Mouse (Mus musculus) CH12.LX (cell line): ENCODE data around the gene Lsg1. TPM values are rescaled to one million over a fixed set of nuclear protein-coding genes. Genes with fewer than 3 reads are reported as not detected.

Source experiments
- DNase-seq: peaks from one replicate; pipeline ENCODE4 v3.0.0-alpha.2; 2013; ENCODE audit errors: extremely low read depth
- H3K27ac ChIP-seq: 2 replicates; pipeline ENCODE4 v1.5.1; 2012; ENCODE audit warnings: low read depth, mild to moderate bottlenecking, control low read depth, moderate library complexity; ENCODE audit not compliant: insufficient read depth
- H3K27me3 ChIP-seq: replicated peaks from 2 replicates; pipeline ENCODE3; 2012; ENCODE audit warnings: inconsistent platforms
- H3K36me3 ChIP-seq, 2 experiments: replicated peaks in 1 of 2; 2 replicates each; pipeline versions ENCODE3 to v1.6.1; 2012; ENCODE audit warnings: inconsistent platforms in 1 of 2, low read length in 1 of 2, mild to moderate bottlenecking in 1 of 2, mixed read lengths in 1 of 2, moderate library complexity in 1 of 2; ENCODE audit not compliant: control insufficient read depth in 1 of 2, insufficient read depth in 1 of 2
- H3K4me1 ChIP-seq, 2 experiments: 2 replicates each; pipeline ENCODE4 v1.6.1; 2012; ENCODE audit warnings: inconsistent platforms in 1 of 2, moderate library complexity in 1 of 2; ENCODE audit not compliant: insufficient read depth in 2 of 2, control insufficient read depth in 1 of 2
- H3K4me2 ChIP-seq: 2 replicates; pipeline ENCODE4 v1.6.1; 2012; ENCODE audit warnings: low read depth, mild to moderate bottlenecking, control low read depth; ENCODE audit not compliant: poor library complexity, insufficient read depth, severe bottlenecking
- H3K4me3 ChIP-seq, 3 experiments: fragments of 150-350 bp in 1 of 3; sonication (generic) in 1 of 3; replicated peaks in 1 of 3; 2 replicates each; pipeline versions ENCODE3 to v1.5.1; 2011 to 2012; ENCODE audit warnings: low read depth in 2 of 3, low read length in 2 of 3, mild to moderate bottlenecking in 2 of 3, moderate library complexity in 2 of 3, control low read depth in 1 of 3, improper control_type of control experiment in 1 of 3, inconsistent platforms in 1 of 3, mixed read lengths in 1 of 3; ENCODE audit not compliant: poor library complexity in 1 of 3
- H3K79me2 ChIP-seq: replicated peaks from 2 replicates; pipeline ENCODE4 v1.6.1; 2012; ENCODE audit warnings: mild to moderate bottlenecking, moderate library complexity; ENCODE audit not compliant: control insufficient read depth, poor library complexity, insufficient read depth, severe bottlenecking; ENCODE audit errors: extremely low read depth
- H3K9ac ChIP-seq: 2 replicates; pipeline ENCODE4 v1.6.1; 2012; ENCODE audit warnings: low read depth, mild to moderate bottlenecking, control low read depth, moderate library complexity; ENCODE audit not compliant: insufficient read depth
- H3K9me3 ChIP-seq: replicated peaks from 2 replicates; pipeline ENCODE3; 2012; ENCODE audit warnings: low read length, inconsistent platforms, mixed read lengths
- CTCF ChIP-seq, 2 experiments: IDR thresholded peaks in 1 of 2; conservative IDR thresholded peaks in 1 of 2; 2 replicates each; pipeline ENCODE4 v1.5.1; 2011 to 2012; ENCODE audit warnings: low read depth in 2 of 2, low read length in 2 of 2, improper control_type of control experiment in 1 of 2, inconsistent platforms in 1 of 2, mild to moderate bottlenecking in 1 of 2, moderate library complexity in 1 of 2
- E2F4 ChIP-seq: IDR thresholded peaks from 2 replicates; pipeline ENCODE4 v1.6.1; 2011; ENCODE audit warnings: low read depth, low read length, improper control_type of control experiment; ENCODE audit not compliant: insufficient replicate concordance
- ELF1 ChIP-seq: IDR thresholded peaks from 2 replicates; pipeline ENCODE4 v1.6.1; 2014; ENCODE audit warnings: low read depth, mild to moderate bottlenecking, inconsistent platforms, low read length, improper control_type of control experiment
- ETS1 ChIP-seq: conservative IDR thresholded peaks from 2 replicates; pipeline ENCODE4 v1.6.1; 2012; ENCODE audit warnings: low read depth, mild to moderate bottlenecking, inconsistent platforms, low read length, improper control_type of control experiment, moderate library complexity
- GABPA ChIP-seq: IDR thresholded peaks from 2 replicates; pipeline ENCODE4 v1.6.1; 2012; ENCODE audit warnings: low read depth, low read length, improper control_type of control experiment, inconsistent platforms; ENCODE audit not compliant: insufficient replicate concordance
- JUN ChIP-seq: IDR thresholded peaks from 2 replicates; pipeline ENCODE4 v1.6.1; 2011; ENCODE audit warnings: low read depth, mild to moderate bottlenecking, low read length, improper control_type of control experiment, moderate library complexity; ENCODE audit not compliant: insufficient read depth
- JUND ChIP-seq: conservative IDR thresholded peaks from 2 replicates; pipeline ENCODE4 v1.6.1; 2011; ENCODE audit warnings: low read depth, low read length, improper control_type of control experiment
- MAZ ChIP-seq: IDR thresholded peaks from 2 replicates; pipeline ENCODE4 v1.6.1; 2012; ENCODE audit warnings: low read depth, mild to moderate bottlenecking, inconsistent platforms, low read length, improper control_type of control experiment, moderate library complexity
- MEF2A ChIP-seq: IDR thresholded peaks from 2 replicates; pipeline ENCODE4 v1.6.1; 2014; ENCODE audit warnings: low read depth, mild to moderate bottlenecking, inconsistent platforms, low read length, improper control_type of control experiment, borderline replicate concordance
- MXI1 ChIP-seq: IDR thresholded peaks from 2 replicates; pipeline ENCODE4 v1.6.1; 2011; ENCODE audit warnings: mild to moderate bottlenecking, low read depth, low read length, improper control_type of control experiment
- MYC ChIP-seq: IDR thresholded peaks from 2 replicates; pipeline ENCODE4 v1.6.1; 2011; ENCODE audit warnings: low read depth, mild to moderate bottlenecking, improper control_type of control experiment, low read length
- NELFE ChIP-seq: IDR thresholded peaks from 2 replicates; pipeline ENCODE4 v1.6.1; 2011; ENCODE audit warnings: low read depth, low read length, improper control_type of control experiment
- PAX5 ChIP-seq: IDR thresholded peaks from 2 replicates; pipeline ENCODE4 v1.6.1; 2012; ENCODE audit warnings: low read length, inconsistent platforms, mixed read lengths
- POLR2A ChIP-seq: IDR thresholded peaks from 2 replicates; pipeline ENCODE4 v1.6.1; 2011; ENCODE audit warnings: low read depth, mild to moderate bottlenecking, improper control_type of control experiment, low read length
- POLR2AphosphoS2 ChIP-seq: IDR thresholded peaks from 2 replicates; pipeline ENCODE4 v1.6.1; 2011; ENCODE audit warnings: low read depth, low read length, improper control_type of control experiment
- RCOR1 ChIP-seq: conservative IDR thresholded peaks from 2 replicates; pipeline ENCODE4 v1.6.1; 2012; ENCODE audit warnings: low read depth, mild to moderate bottlenecking, inconsistent platforms, low read length, improper control_type of control experiment
- SMC3 ChIP-seq: IDR thresholded peaks from 2 replicates; pipeline ENCODE4 v1.6.1; 2011; ENCODE audit warnings: low read depth, low read length, improper control_type of control experiment
- TBP ChIP-seq: conservative IDR thresholded peaks from 2 replicates; pipeline ENCODE4 v1.6.1; 2011; ENCODE audit warnings: low read depth, low read length, improper control_type of control experiment
- TCF12 ChIP-seq: IDR thresholded peaks from 2 replicates; pipeline ENCODE4 v1.6.1; 2014; ENCODE audit warnings: low read depth, mild to moderate bottlenecking, inconsistent platforms, low read length, improper control_type of control experiment
- UBTF ChIP-seq: IDR thresholded peaks from 2 replicates; pipeline ENCODE4 v1.6.1; 2012; ENCODE audit warnings: low read depth, mild to moderate bottlenecking, inconsistent platforms, low read length, improper control_type of control experiment, moderate library complexity
- USF1 ChIP-seq: IDR thresholded peaks from 2 replicates; pipeline ENCODE4 v1.6.1; 2014; ENCODE audit warnings: low read depth, mild to moderate bottlenecking, inconsistent platforms, low read length, improper control_type of control experiment
- USF2 ChIP-seq: conservative IDR thresholded peaks from 2 replicates; pipeline ENCODE4 v1.6.1; 2011; ENCODE audit warnings: low read depth, low read length, improper control_type of control experiment
- ZC3H11A ChIP-seq: IDR thresholded peaks from 2 replicates; pipeline ENCODE4 v1.6.1; 2012; ENCODE audit warnings: low read depth, mild to moderate bottlenecking, inconsistent platforms, low read length, improper control_type of control experiment
- ZKSCAN1 ChIP-seq: IDR thresholded peaks from 2 replicates; pipeline ENCODE4 v1.6.1; 2012; ENCODE audit warnings: low read depth, inconsistent platforms, low read length, improper control_type of control experiment, borderline replicate concordance
- ZNF384 ChIP-seq: IDR thresholded peaks from 2 replicates; pipeline ENCODE4 v1.6.1; 2012; ENCODE audit warnings: low read depth, low read length, improper control_type of control experiment, inconsistent platforms
- dilution Hi-C: fragments of 300-500 bp; cut with MboI; formaldehyde crosslinking; loops from 2 replicates; pipeline ENCODE4 v1.14.3; 2020; ENCODE audit warnings: low sequenced_read_pairs; ENCODE audit not compliant: extremely low pct_unique_long_range_greater_than_20kb, extremely low pct_ligation_motif_present
- in situ Hi-C: fragments of 300-500 bp; cut with MboI; formaldehyde crosslinking; loops from 3 replicates; pipeline ENCODE4 v1.14.3; 2019; ENCODE audit warnings: low sequenced_read_pairs, low pct_ligation_motif_present, low pct_unique_long_range_greater_than_20kb, mixed read lengths
- polyA plus RNA-seq: library from polyadenylated mRNA; unstranded; fragments of >175 nt; gene quantifications from 2 replicates; pipeline ENCODE4 v1.2.1, GENCODE M21; 2012; ENCODE audit warnings: low read depth; ENCODE audit not compliant: insufficient read length
- total RNA-seq, 2 experiments: library from RNA; depleted of rRNA; stranded (reverse); fragments of 300-350 nt in 1 of 2; fragments of >200 nt in 1 of 2; gene quantifications; 2 replicates each; pipeline ENCODE4 v1.2.3; 2012 to 2014

Lsg1 gene
- total and polyA plus RNA-seq, 3 experiments = 58.4 to 189 (median 94.7) TPM

- in situ Hi-C loops (no loop called here), dilution Hi-C loops (no loop called here)
- H3K4me3 ChIP-seq = no peak overlapping the region
- H3K36me3 ChIP-seq = no peaks in the 10 kb centered on the region
- H3K4me1 ChIP-seq = peaks cover 8 to 23% of the 10 kb centered on the region in 2 experiments
- H3K79me2 ChIP-seq = no peaks in the 10 kb centered on the region
- no peak overlapping the region for H3K27ac ChIP-seq
- no peak for DNase-seq
- TF ChIP-seq USF2 = no peak
- no peak for TF ChIP-seq TCF12
- TF ChIP-seq TBP = no peak
- no peak for TF ChIP-seq POLR2AphosphoS2
- TF ChIP-seq ZKSCAN1 = no peak
- no peak overlapping the region for H3K9ac ChIP-seq
- no peaks in the 10 kb centered on the region for H3K9me3 ChIP-seq
- no peak overlapping the region for H3K4me2 ChIP-seq
- peaks cover 4% of the 10 kb centered on the region for H3K27me3 ChIP-seq
These were observed 53.8 kb downstream of the Lsg1 start for GRCm38 (mm10) chr16:30533592-30533991.

- no peak overlapping the region for H3K4me2 ChIP-seq
- dilution Hi-C loops (no loop called here), in situ Hi-C loops (no loop called here)
- peaks cover 8 to 23% of the 10 kb centered on the region in 2 experiments for H3K4me1 ChIP-seq
- H3K36me3 ChIP-seq = no peaks in the 10 kb centered on the region
- TF ChIP-seq USF1 (no peak), ELF1 (no peak)
- H3K79me2 ChIP-seq = no peaks in the 10 kb centered on the region
- no peak overlapping the region for H3K9ac ChIP-seq
- no peak overlapping the region for H3K4me3 ChIP-seq
- DNase-seq = no peak
- no peaks in the 10 kb centered on the region for H3K9me3 ChIP-seq
- H3K27ac ChIP-seq = no peak overlapping the region
- H3K27me3 ChIP-seq = peaks cover 4% of the 10 kb centered on the region
These were observed 54.5 kb downstream of the Lsg1 start for GRCm38 (mm10) chr16:30532929-30533328.

- in situ Hi-C loops (no loop called here), dilution Hi-C loops (no loop called here)
- H3K9ac ChIP-seq = no peak overlapping the region
- no peaks in the 10 kb centered on the region for H3K9me3 ChIP-seq
- H3K36me3 ChIP-seq = no peaks in the 10 kb centered on the region
- H3K27ac ChIP-seq = no peak overlapping the region
- no peaks in the 10 kb centered on the region for H3K79me2 ChIP-seq
- no peak overlapping the region for H3K4me3 ChIP-seq
- H3K4me2 ChIP-seq = peak overlapping the region; percentile 65
- peaks cover 4% of the 10 kb centered on the region for H3K27me3 ChIP-seq
- DNase-seq = peak; percentile 32
- H3K4me1 ChIP-seq = peaks cover 8 to 21% of the 10 kb centered on the region in 2 experiments
- no peak for TF ChIP-seq JUND
- peak; percentile 81 to 89 for TF ChIP-seq CTCF (conservative IDR thresholded peaks at IDR 0.05 in 1 of 2, IDR thresholded peaks at IDR 0.05 in 1 of 2; ENCODE audit: low read depth in 2 of 2, low read length in 2 of 2)
- TF ChIP-seq TBP = no peak
- 0 out of 2 replicates have a peak, but pooled peaks have one; percentile 7 for TF ChIP-seq ETS1
- no peak for TF ChIP-seq ZC3H11A
- no peak for TF ChIP-seq JUN
- no peak for TF ChIP-seq POLR2A
- TF ChIP-seq MEF2A = peak; percentile 34; the same call in 1 of the 2 replicates
- TF ChIP-seq SMC3 = peak; percentile 66
- no peak for TF ChIP-seq ZNF384
- TF ChIP-seq MXI1 = peak; percentile 35; the same call in 1 of the 2 replicates
- TF ChIP-seq TCF12 = peak; percentile 38; the same call in 1 of the 2 replicates
- no peak for TF ChIP-seq E2F4
- TF ChIP-seq UBTF = no peak
- no peak for TF ChIP-seq PAX5
- TF ChIP-seq ZKSCAN1 = no peak
- TF ChIP-seq MAZ = peak; percentile 73; the same call in 1 of the 2 replicates
- TF ChIP-seq RCOR1 = no peak
- no peak for TF ChIP-seq GABPA
- peak; percentile 52; the same call in 1 of the 2 replicates for TF ChIP-seq ELF1
- no peak for TF ChIP-seq NELFE
- TF ChIP-seq MYC = 0 out of 2 replicates have a peak, but pooled peaks have one; percentile 50
These were observed 55.5 kb downstream of the Lsg1 start for GRCm38 (mm10) chr16:30531761-30532406.
